Mouse (Mus musculus) megakaryocyte, embryonic 14.5 days (primary cell): ENCODE data around the gene Slc35b2.

ENCODE experiments used
- FLI1 ChIP-seq: IDR thresholded peaks from 2 replicates; pipeline ENCODE4 v1.6.1; 2012; ENCODE audit warnings: low read length, inconsistent platforms, mixed read lengths
- GATA1 ChIP-seq: IDR thresholded peaks from 3 replicates; pipeline ENCODE4 v1.6.1; 2012; ENCODE audit warnings: mixed read lengths, low read length, inconsistent platforms, borderline replicate concordance

DNA sequence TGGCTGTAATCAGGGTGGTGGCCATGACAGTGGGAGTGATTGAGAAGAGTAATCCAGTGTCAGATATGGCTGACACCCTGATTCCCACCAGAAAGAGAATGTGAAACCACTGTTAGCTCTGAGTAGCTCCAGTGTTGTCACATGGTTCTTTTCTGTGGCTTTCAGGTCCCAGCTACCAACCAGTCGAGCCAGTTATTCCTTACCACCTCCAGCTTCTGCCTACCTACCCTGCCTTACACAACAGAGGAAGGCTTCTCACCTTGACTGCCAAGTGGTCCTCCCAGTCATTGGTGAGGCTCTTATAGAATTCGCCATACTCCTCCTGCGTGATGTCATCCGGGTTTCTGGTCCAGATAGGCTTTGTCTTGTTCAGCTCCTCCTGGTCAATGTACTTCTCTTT, 6.3 kb downstream of the Slc35b2 start:
- no peak for TF ChIP-seq GATA1
- TF ChIP-seq FLI1, result no peak
